Mouse (Mus musculus) liver, adult 2 months (tissue): ENCODE data around the gene Nkain2.

Source experiments
- CTCF ChIP-seq: fragments of 200-500 bp; IDR thresholded peaks from 2 replicates; pipeline ENCODE4 v1.5.1; 2011; ENCODE audit warnings: low read depth, low read length, control low read depth
- POLR2A ChIP-seq: fragments of 200-500 bp; IDR thresholded peaks from 2 replicates; pipeline ENCODE4 v1.6.1; 2011; ENCODE audit warnings: low read length, control low read depth; ENCODE audit not compliant: insufficient read depth; ENCODE audit errors: extremely low read depth

DNA sequence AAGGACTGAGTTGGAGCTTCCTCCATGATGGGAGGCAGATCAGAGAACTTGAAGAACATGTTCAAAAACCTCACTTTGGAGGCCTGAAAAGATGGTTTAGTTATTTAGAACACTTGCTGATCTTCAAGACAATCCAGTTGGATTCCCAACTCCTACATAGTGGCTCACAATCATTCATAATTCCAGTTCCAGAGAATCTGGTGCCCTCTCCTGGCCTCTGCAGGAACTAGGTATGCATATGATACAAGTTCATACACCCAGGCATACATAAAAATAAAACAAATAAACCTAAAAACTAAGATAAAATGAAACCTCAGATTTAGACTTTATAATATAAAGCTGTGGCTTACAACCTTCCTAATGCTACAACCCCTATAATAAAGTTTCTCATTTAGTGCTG is 4.8 kb upstream of the Nkain2 start:
- TF ChIP-seq POLR2A (no peak), CTCF (no peak)
